Mouse (Mus musculus) CH12.LX (cell line): Measurements from ENCODE around the gene Ttc41. TPM values are rescaled to one million over a fixed set of nuclear protein-coding genes. Genes with fewer than 3 reads are reported as not detected.
"Not testable (repeated sequence)": the region's sequence is repeated elsewhere in the genome, so short reads cannot be mapped to it uniquely, and the experiment has no call there.

Experiments used
- DNase-seq: peaks from one replicate; pipeline ENCODE4 v3.0.0-alpha.2; 2013; ENCODE audit errors: extremely low read depth
- H3K27ac ChIP-seq: 2 replicates; pipeline ENCODE4 v1.5.1; 2012; ENCODE audit warnings: low read depth, mild to moderate bottlenecking, control low read depth, moderate library complexity; ENCODE audit not compliant: insufficient read depth
- H3K27me3 ChIP-seq: replicated peaks from 2 replicates; pipeline ENCODE3; 2012; ENCODE audit warnings: inconsistent platforms
- H3K36me3 ChIP-seq, 2 experiments: replicated peaks in 1 of 2; 2 replicates each; pipeline versions ENCODE3 to v1.6.1; 2012; ENCODE audit warnings: inconsistent platforms in 1 of 2, low read length in 1 of 2, mild to moderate bottlenecking in 1 of 2, mixed read lengths in 1 of 2, moderate library complexity in 1 of 2; ENCODE audit not compliant: control insufficient read depth in 1 of 2, insufficient read depth in 1 of 2
- H3K4me1 ChIP-seq, 2 experiments: 2 replicates each; pipeline ENCODE4 v1.6.1; 2012; ENCODE audit warnings: inconsistent platforms in 1 of 2, moderate library complexity in 1 of 2; ENCODE audit not compliant: insufficient read depth in 2 of 2, control insufficient read depth in 1 of 2
- H3K4me2 ChIP-seq: 2 replicates; pipeline ENCODE4 v1.6.1; 2012; ENCODE audit warnings: low read depth, mild to moderate bottlenecking, control low read depth; ENCODE audit not compliant: poor library complexity, insufficient read depth, severe bottlenecking
- H3K4me3 ChIP-seq, 3 experiments: fragments of 150-350 bp in 1 of 3; sonication (generic) in 1 of 3; replicated peaks in 1 of 3; 2 replicates each; pipeline versions ENCODE3 to v1.5.1; 2011 to 2012; ENCODE audit warnings: low read depth in 2 of 3, low read length in 2 of 3, mild to moderate bottlenecking in 2 of 3, moderate library complexity in 2 of 3, control low read depth in 1 of 3, improper control_type of control experiment in 1 of 3, inconsistent platforms in 1 of 3, mixed read lengths in 1 of 3; ENCODE audit not compliant: poor library complexity in 1 of 3
- H3K79me2 ChIP-seq: replicated peaks from 2 replicates; pipeline ENCODE4 v1.6.1; 2012; ENCODE audit warnings: mild to moderate bottlenecking, moderate library complexity; ENCODE audit not compliant: control insufficient read depth, poor library complexity, insufficient read depth, severe bottlenecking; ENCODE audit errors: extremely low read depth
- H3K9ac ChIP-seq: 2 replicates; pipeline ENCODE4 v1.6.1; 2012; ENCODE audit warnings: low read depth, mild to moderate bottlenecking, control low read depth, moderate library complexity; ENCODE audit not compliant: insufficient read depth
- H3K9me3 ChIP-seq: replicated peaks from 2 replicates; pipeline ENCODE3; 2012; ENCODE audit warnings: low read length, inconsistent platforms, mixed read lengths
- BHLHE40 ChIP-seq: IDR thresholded peaks from 2 replicates; pipeline ENCODE4 v1.6.1; 2011; ENCODE audit warnings: mild to moderate bottlenecking, low read depth, low read length, improper control_type of control experiment
- CHD2 ChIP-seq: IDR thresholded peaks from 2 replicates; pipeline ENCODE4 v1.6.1; 2011; ENCODE audit warnings: low read length, improper control_type of control experiment
- E2F4 ChIP-seq: IDR thresholded peaks from 2 replicates; pipeline ENCODE4 v1.6.1; 2011; ENCODE audit warnings: low read depth, low read length, improper control_type of control experiment; ENCODE audit not compliant: insufficient replicate concordance
- ELF1 ChIP-seq: IDR thresholded peaks from 2 replicates; pipeline ENCODE4 v1.6.1; 2014; ENCODE audit warnings: low read depth, mild to moderate bottlenecking, inconsistent platforms, low read length, improper control_type of control experiment
- HCFC1 ChIP-seq: IDR thresholded peaks from 2 replicates; pipeline ENCODE4 v1.6.1; 2012; ENCODE audit warnings: low read depth, mild to moderate bottlenecking, inconsistent platforms, low read length, improper control_type of control experiment
- KAT2A ChIP-seq: IDR thresholded peaks from 2 replicates; pipeline ENCODE4 v1.6.1; 2012; ENCODE audit warnings: low read length, improper control_type of control experiment, inconsistent platforms; ENCODE audit not compliant: insufficient replicate concordance
- MAX ChIP-seq: IDR thresholded peaks from 2 replicates; pipeline ENCODE4 v1.6.1; 2011; ENCODE audit warnings: low read length, improper control_type of control experiment
- MAZ ChIP-seq: IDR thresholded peaks from 2 replicates; pipeline ENCODE4 v1.6.1; 2012; ENCODE audit warnings: low read depth, mild to moderate bottlenecking, inconsistent platforms, low read length, improper control_type of control experiment, moderate library complexity
- MXI1 ChIP-seq: IDR thresholded peaks from 2 replicates; pipeline ENCODE4 v1.6.1; 2011; ENCODE audit warnings: mild to moderate bottlenecking, low read depth, low read length, improper control_type of control experiment
- MYC ChIP-seq: IDR thresholded peaks from 2 replicates; pipeline ENCODE4 v1.6.1; 2011; ENCODE audit warnings: low read depth, mild to moderate bottlenecking, improper control_type of control experiment, low read length
- NELFE ChIP-seq: IDR thresholded peaks from 2 replicates; pipeline ENCODE4 v1.6.1; 2011; ENCODE audit warnings: low read depth, low read length, improper control_type of control experiment
- NRF1 ChIP-seq: IDR thresholded peaks from 2 replicates; pipeline ENCODE4 v1.6.1; 2014; ENCODE audit warnings: low read depth, mild to moderate bottlenecking, inconsistent platforms, low read length, improper control_type of control experiment, moderate library complexity
- POLR2A ChIP-seq: IDR thresholded peaks from 2 replicates; pipeline ENCODE4 v1.6.1; 2011; ENCODE audit warnings: low read depth, mild to moderate bottlenecking, improper control_type of control experiment, low read length
- SIN3A ChIP-seq: IDR thresholded peaks from 2 replicates; pipeline ENCODE4 v1.6.1; 2012; ENCODE audit warnings: low read length, improper control_type of control experiment, inconsistent platforms
- TCF12 ChIP-seq: IDR thresholded peaks from 2 replicates; pipeline ENCODE4 v1.6.1; 2014; ENCODE audit warnings: low read depth, mild to moderate bottlenecking, inconsistent platforms, low read length, improper control_type of control experiment
- USF1 ChIP-seq: IDR thresholded peaks from 2 replicates; pipeline ENCODE4 v1.6.1; 2014; ENCODE audit warnings: low read depth, mild to moderate bottlenecking, inconsistent platforms, low read length, improper control_type of control experiment
- USF2 ChIP-seq: conservative IDR thresholded peaks from 2 replicates; pipeline ENCODE4 v1.6.1; 2011; ENCODE audit warnings: low read depth, low read length, improper control_type of control experiment
- ZMIZ1 ChIP-seq: IDR thresholded peaks from 2 replicates; pipeline ENCODE4 v1.6.1; 2012; ENCODE audit warnings: low read depth, mild to moderate bottlenecking, inconsistent platforms, low read length, improper control_type of control experiment
- dilution Hi-C: fragments of 300-500 bp; cut with MboI; formaldehyde crosslinking; loops from 2 replicates; pipeline ENCODE4 v1.14.3; 2020; ENCODE audit warnings: low sequenced_read_pairs; ENCODE audit not compliant: extremely low pct_unique_long_range_greater_than_20kb, extremely low pct_ligation_motif_present
- in situ Hi-C: fragments of 300-500 bp; cut with MboI; formaldehyde crosslinking; loops from 3 replicates; pipeline ENCODE4 v1.14.3; 2019; ENCODE audit warnings: low sequenced_read_pairs, low pct_ligation_motif_present, low pct_unique_long_range_greater_than_20kb, mixed read lengths
- polyA plus RNA-seq: library from polyadenylated mRNA; unstranded; fragments of >175 nt; gene quantifications from 2 replicates; pipeline ENCODE4 v1.2.1, GENCODE M21; 2012; ENCODE audit warnings: low read depth; ENCODE audit not compliant: insufficient read length
- total RNA-seq, 2 experiments: library from RNA; depleted of rRNA; stranded (reverse); fragments of 300-350 nt in 1 of 2; fragments of >200 nt in 1 of 2; gene quantifications; 2 replicates each; pipeline ENCODE4 v1.2.3; 2012 to 2014

Gene Ttc41
- total and polyA plus RNA-seq, 3 experiments = 3.6 to 4.4 (median 4.2) TPM

DNA sequence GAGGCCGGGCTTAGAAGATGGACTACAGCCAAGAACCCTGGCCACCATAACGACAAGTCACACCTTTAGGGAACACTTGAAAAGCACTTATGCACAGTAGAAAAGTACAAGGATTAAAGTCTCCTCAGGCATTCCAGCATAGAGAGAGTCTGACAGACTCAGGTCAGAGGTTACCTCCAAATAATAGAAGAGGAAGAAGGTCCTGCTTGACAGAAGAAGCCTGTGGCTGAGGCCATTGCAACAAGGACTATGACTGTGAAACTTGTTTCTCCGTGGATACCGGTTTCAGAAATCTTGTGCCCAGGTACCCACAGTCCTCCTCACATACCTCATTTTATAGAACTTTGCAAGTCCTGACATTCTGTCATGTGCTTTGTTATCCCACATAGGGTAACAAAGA is 35.1 kb upstream of the Ttc41 start:
- H3K4me1 ChIP-seq, H3K27me3 ChIP-seq, H3K27ac ChIP-seq, H3K79me2 ChIP-seq, in situ Hi-C loops, DNase-seq, H3K4me2 ChIP-seq, H3K4me3 ChIP-seq, dilution Hi-C loops, H3K9me3 ChIP-seq, H3K9ac ChIP-seq, H3K36me3 ChIP-seq: not testable (repeated sequence)

DNA sequence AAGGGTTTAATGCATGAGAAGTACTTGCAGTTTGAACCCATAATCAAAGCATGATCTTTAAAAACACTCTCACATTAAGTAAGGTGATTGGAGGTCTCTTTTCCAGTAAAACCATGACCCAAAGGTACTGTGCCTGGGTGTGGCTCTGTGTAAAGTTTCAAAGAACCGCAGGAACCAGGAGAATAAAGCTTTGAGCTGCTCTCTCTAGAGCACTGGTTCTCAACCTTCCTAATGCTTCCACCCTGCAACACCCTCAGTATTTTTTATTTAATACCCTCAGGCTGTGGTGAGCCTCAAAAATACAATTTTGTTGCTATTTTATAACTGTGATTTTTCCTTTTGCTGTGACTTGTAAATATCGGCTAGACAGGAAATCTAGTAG is 20.8 kb upstream of the Ttc41 start:
- H3K4me3 ChIP-seq, in situ Hi-C loops, H3K27ac ChIP-seq: not testable (repeated sequence)

DNA sequence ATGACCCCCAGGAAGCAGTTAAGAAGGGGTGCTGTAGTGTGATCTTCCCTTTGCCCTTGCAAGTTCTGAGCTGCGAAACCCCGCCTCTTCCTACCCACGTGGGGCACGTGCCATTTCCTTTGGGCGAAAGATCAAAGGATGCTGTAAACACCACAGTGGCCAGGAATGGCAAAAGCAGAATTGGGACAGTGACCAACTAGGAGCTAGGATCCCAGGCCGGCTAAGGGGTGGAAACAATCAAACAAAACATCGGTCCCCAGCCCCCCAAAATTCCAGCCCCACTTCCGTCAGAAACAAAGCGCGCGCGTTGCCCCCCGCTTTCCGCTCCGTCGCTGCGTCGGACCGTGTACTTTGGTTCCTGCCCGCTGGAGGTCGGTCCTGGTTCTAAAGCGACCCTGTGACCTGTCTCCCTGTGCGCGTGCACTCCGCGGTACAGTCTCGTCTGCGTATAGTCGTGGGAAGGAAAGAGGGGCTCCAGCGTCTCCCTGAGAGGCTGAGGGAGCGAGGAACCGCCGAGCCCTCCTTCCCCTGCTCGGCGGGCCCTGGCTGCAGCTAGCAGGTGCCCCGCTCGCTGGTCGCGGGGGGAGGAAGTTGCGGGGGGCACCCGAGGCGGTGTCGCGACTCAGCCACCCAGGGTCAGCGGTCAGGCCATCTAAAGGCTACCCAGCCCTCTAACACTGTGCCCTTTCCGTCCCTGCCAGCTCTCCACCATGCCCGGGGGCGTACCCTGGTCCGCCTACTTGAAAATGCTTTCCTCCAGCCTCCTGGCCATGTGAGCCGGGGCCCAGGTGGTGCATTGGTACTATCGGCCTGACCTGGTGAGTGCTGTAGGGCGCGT is 20.2 kb upstream of the Ttc41 start:
- Histone ChIP-seq H3K4me1 (peaks cover 0 to 14% of the 10 kb centered on the region in 2 experiments; a peak in 2 of 4 replicates), H3K9ac (peak overlapping the region; percentile 75), H3K4me2 (peak overlapping the region; percentile 72; the same call in 1 of the 2 replicates), H3K4me3 (peak overlapping the region; percentile 55 to 87 (median 66)), H3K27ac (peak overlapping the region; percentile 63)
- in situ Hi-C loops, H3K9me3 ChIP-seq, H3K27me3 ChIP-seq, dilution Hi-C loops, H3K36me3 ChIP-seq, H3K79me2 ChIP-seq: not testable (repeated sequence)
- peak; percentile 77 for DNase-seq
- TF ChIP-seq MXI1 (peak; percentile 49; the same call in 1 of the 2 replicates), KAT2A (peak; percentile 62; the same call in 1 of the 2 replicates), TCF12 (0 out of 2 replicates have a peak, but pooled peaks have one; percentile 64), ELF1 (peak; percentile 75), NELFE (peak; percentile 27; the same call in 1 of the 2 replicates), MAZ (0 out of 2 replicates have a peak, but pooled peaks have one; percentile 62), POLR2A (peak; percentile 46; the same call in 1 of the 2 replicates), HCFC1 (peak; percentile 82), SIN3A (peak; percentile 80; the same call in 1 of the 2 replicates), MAX (peak; percentile 74), CHD2 (peak; percentile 44; the same call in 1 of the 2 replicates), ZMIZ1 (0 out of 2 replicates have a peak, but pooled peaks have one; percentile 18), E2F4 (peak; percentile 63; the same call in 1 of the 2 replicates), MYC (peak; percentile 85), USF1 (peak; percentile 70), NRF1 (peak; percentile 22; the same call in 1 of the 2 replicates), USF2 (peak; percentile 59; the same call in 1 of the 2 replicates), BHLHE40 (peak; percentile 95)

More for the DNA sequence above, 20.8 kb upstream of the Ttc41 start:
- DNase-seq, H3K36me3 ChIP-seq, H3K9me3 ChIP-seq, H3K79me2 ChIP-seq, dilution Hi-C loops, H3K27me3 ChIP-seq, H3K9ac ChIP-seq: not testable (repeated sequence)
- Histone ChIP-seq H3K4me2 (peak overlapping the region; percentile 14; the same call in 1 of the 2 replicates), H3K4me1 (peaks cover 0 to 11% of the 10 kb centered on the region in 2 experiments; a peak in 1 of 4 replicates)

DNA sequence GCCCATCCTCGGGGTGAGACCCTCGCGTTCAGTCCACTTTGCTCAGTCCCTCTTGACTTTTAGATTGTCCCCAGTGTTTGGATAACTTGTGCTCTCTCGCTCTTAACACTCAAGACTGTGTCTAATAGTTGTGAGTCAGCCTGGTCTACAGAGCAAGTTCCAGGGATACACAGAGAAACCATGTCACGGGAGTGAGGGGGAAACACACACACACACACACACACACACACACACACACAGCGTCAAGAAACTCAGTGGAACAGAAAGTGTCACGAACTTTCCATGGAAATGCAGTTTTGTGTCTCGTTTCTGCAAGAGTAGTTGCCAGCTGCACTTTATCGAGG is 19.6 kb upstream of the Ttc41 start:
- in situ Hi-C loops = not testable (repeated sequence)

More for the DNA sequence above, 19.6 kb upstream of the Ttc41 start:
- H3K27me3 ChIP-seq, H3K79me2 ChIP-seq, dilution Hi-C loops, DNase-seq, H3K9me3 ChIP-seq: not testable (repeated sequence)
- Histone ChIP-seq H3K4me2 (peak overlapping the region; percentile 72), H3K4me1 (peaks cover 0 to 14% of the 10 kb centered on the region in 2 experiments; a peak in 2 of 4 replicates), H3K9ac (peak overlapping the region; percentile 75), H3K27ac (0 out of 2 replicates have a peak overlapping the region, but pooled peaks have one; percentile 1), H3K36me3 (peaks cover 8 to 13% of the 10 kb centered on the region in 2 experiments), H3K4me3 (peak overlapping the region; percentile 53 to 87 (median 66))
